9 mouse cellular contexts compared by ENCODE assay signal in genomic region chr6:122490929-122491512, GRCm38 (mm10). TPM values are rescaled to one million over a fixed set of nuclear protein-coding genes. Genes with fewer than 3 reads are reported as not detected.
DNase-seq lines count a peak whose midpoint lies in the region; ATAC-seq and TF ChIP-seq lines count a peak whose summit lies in the region.
"Had no signal": no experiment of that assay in that cellular context is flagged by ENCODE, and none has a peak within 500 bp of the region (broad histone marks: within the 10 kb centered on the region; RNA-seq: fewer than 3 reads in every experiment).

No protein-coding gene starts in this region.

- peak overlapping the region; percentile 52 for H3K4me3 ChIP-seq in kidney, embryonic 16.5 days (ENCODE audit: low read length)
- peak overlapping the region; percentile 33 for H3K4me3 ChIP-seq in embryonic facial prominence, embryonic 12.5 days
- H3K4me3 ChIP-seq in intestine, embryonic 16.5 days (ENCODE audit: low read length), result peak overlapping the region; percentile 53
- H3K4me3 ChIP-seq in neural tube, embryonic 11.5 days (ENCODE audit: low read depth, low read length), result peak overlapping the region; percentile 33
- no peak overlapping the region for H3K4me3 ChIP-seq in thymus, adult 2 months (ENCODE audit: control insufficient read depth, insufficient read depth, low read length)

- WGBS in kidney, embryonic 16.5 days, result 25% methylated on average over 15 of the region's 15 CpGs
- WGBS in embryonic facial prominence, embryonic 12.5 days, result 20% methylated on average over 15 of the region's 15 CpGs
- 22% methylated on average over 15 of the region's 15 CpGs for WGBS in intestine, embryonic 16.5 days
- 27% methylated on average over 15 of the region's 15 CpGs for WGBS in neural tube, embryonic 11.5 days
- WGBS in thymus, adult 2 months, result 27% methylated on average over 15 of the region's 15 CpGs

- peak overlapping the region; percentile 69 for H3K9ac ChIP-seq in kidney, embryonic 16.5 days (replicated peaks; ENCODE audit: low read length)
- H3K9ac ChIP-seq in embryonic facial prominence, embryonic 12.5 days, result peak overlapping the region; percentile 39; the same call in 1 of the 2 replicates
- H3K9ac ChIP-seq in intestine, embryonic 16.5 days (ENCODE audit: low read depth, low read length), result peak overlapping the region; percentile 53
- peak overlapping the region; percentile 59 for H3K9ac ChIP-seq in neural tube, embryonic 11.5 days (ENCODE audit: low read length)

- no peak for ATAC-seq in kidney, embryonic 16.5 days (ENCODE audit: low FRiP score, low TSS enrichment)
- ATAC-seq in embryonic facial prominence, embryonic 12.5 days (ENCODE audit: insufficient number of reproducible peaks, insufficient read depth, low FRiP score, low TSS enrichment), result no peak
- no peak for ATAC-seq in intestine, embryonic 16.5 days
- ATAC-seq in neural tube, embryonic 11.5 days (ENCODE audit: insufficient read depth, low FRiP score, low TSS enrichment), result no peak
- ATAC-seq: Patski had no signal

- 0 out of 2 replicates have a peak, but pooled peaks cover 8% of the 10 kb centered on the region for H3K27me3 ChIP-seq in kidney, embryonic 16.5 days (ENCODE audit: insufficient read depth, low read length)
- H3K27me3 ChIP-seq in embryonic facial prominence, embryonic 12.5 days, result no peaks in the 10 kb centered on the region
- H3K27me3 ChIP-seq in intestine, embryonic 16.5 days (replicated peaks; ENCODE audit: control insufficient read depth, insufficient read depth, low read length), result peaks cover 9% of the 10 kb centered on the region; the same call in 1 of the 2 replicates
- no peaks in the 10 kb centered on the region for H3K27me3 ChIP-seq in neural tube, embryonic 11.5 days (ENCODE audit: control insufficient read depth, insufficient read depth, low read length)
- H3K27me3 ChIP-seq in thymus, adult 2 months (ENCODE audit: control insufficient read depth, insufficient read depth, low read length), result peaks cover 34% of the 10 kb centered on the region

- no peak for TF ChIP-seq CTCF in thymus, adult 2 months (IDR thresholded peaks at IDR 0.05; ENCODE audit: borderline replicate concordance, control insufficient read depth, extremely low read depth, insufficient read depth, low read length, poor library complexity)

- peak overlapping the region; percentile 69 for H3K4me2 ChIP-seq in kidney, embryonic 16.5 days (replicated peaks; ENCODE audit: low read depth, low read length)
- peak overlapping the region; percentile 57 for H3K4me2 ChIP-seq in embryonic facial prominence, embryonic 12.5 days (replicated peaks)
- H3K4me2 ChIP-seq in intestine, embryonic 16.5 days (ENCODE audit: low read depth, low read length), result peak overlapping the region; percentile 76
- peak overlapping the region; percentile 60 for H3K4me2 ChIP-seq in neural tube, embryonic 11.5 days (ENCODE audit: low read depth)

- H3K4me1 ChIP-seq in kidney, embryonic 16.5 days (ENCODE audit: insufficient read depth, low read length), result peaks cover 34% of the 10 kb centered on the region
- H3K4me1 ChIP-seq in embryonic facial prominence, embryonic 12.5 days, result peaks cover 33% of the 10 kb centered on the region
- peaks cover 11% of the 10 kb centered on the region for H3K4me1 ChIP-seq in intestine, embryonic 16.5 days (ENCODE audit: control insufficient read depth, insufficient read depth, low read length)
- peaks cover 10% of the 10 kb centered on the region for H3K4me1 ChIP-seq in neural tube, embryonic 11.5 days (ENCODE audit: control insufficient read depth, insufficient read depth, low read length)
- H3K4me1 ChIP-seq in thymus, adult 2 months (replicated peaks; ENCODE audit: control insufficient read depth, insufficient read depth, low read length), result peaks cover 9% of the 10 kb centered on the region

- DNase-seq in kidney, postnatal 4 days, result no peak
- DNase-seq in neural tube, embryonic 11.5 days (ENCODE audit: low spot score), result peak; percentile 40
- DNase-seq in thymus, adult 2 months, result no peak
- DNase-seq in thymus, postnatal 10 days (ENCODE audit: low spot score in 2 of 2), result no peak
- DNase-seq in cerebellum, postnatal 4 days (ENCODE audit: low spot score in 2 of 2), result no peak

- H3K9me3 ChIP-seq in kidney, embryonic 16.5 days (ENCODE audit: low read length), result no peaks in the 10 kb centered on the region
- no peaks in the 10 kb centered on the region for H3K9me3 ChIP-seq in embryonic facial prominence, embryonic 12.5 days
- no peaks in the 10 kb centered on the region for H3K9me3 ChIP-seq in intestine, embryonic 16.5 days (ENCODE audit: control insufficient read depth, low read length)
- no peaks in the 10 kb centered on the region for H3K9me3 ChIP-seq in neural tube, embryonic 11.5 days (ENCODE audit: control insufficient read depth, low read length)

- H3K27ac ChIP-seq in kidney, embryonic 16.5 days (ENCODE audit: low read length), result peak overlapping the region; percentile 85
- H3K27ac ChIP-seq in embryonic facial prominence, embryonic 12.5 days, result peak overlapping the region; percentile 94
- H3K27ac ChIP-seq in intestine, embryonic 16.5 days (ENCODE audit: low read length), result no peak overlapping the region
- peak overlapping the region; percentile 74 for H3K27ac ChIP-seq in neural tube, embryonic 11.5 days (ENCODE audit: low read depth, low read length)
- H3K27ac ChIP-seq in thymus, adult 2 months (ENCODE audit: control insufficient read depth, insufficient read depth, low read length), result no peak overlapping the region

- no peaks in the 10 kb centered on the region for H3K36me3 ChIP-seq in kidney, embryonic 16.5 days (ENCODE audit: insufficient read depth, low read length)
- H3K36me3 ChIP-seq in embryonic facial prominence, embryonic 12.5 days, result no peaks in the 10 kb centered on the region
- H3K36me3 ChIP-seq in intestine, embryonic 16.5 days (ENCODE audit: control insufficient read depth, insufficient read depth, low read length), result no peaks in the 10 kb centered on the region
- H3K36me3 ChIP-seq in neural tube, embryonic 11.5 days (ENCODE audit: control insufficient read depth, insufficient read depth, low read length), result no peaks in the 10 kb centered on the region
- H3K36me3 ChIP-seq in thymus, adult 2 months (ENCODE audit: control insufficient read depth, insufficient read depth, low read length), result no peaks in the 10 kb centered on the region

- no peak for TF ChIP-seq POLR2A in thymus, adult 2 months (IDR thresholded peaks at IDR 0.05; ENCODE audit: control insufficient read depth, extremely low read depth, insufficient read depth, low read length, poor library complexity)

RNA-seq across cellular contexts. Expression of gene Rimklb, which starts 7.5 kb away (rescaled TPM):
- 13.8 and 14.8 TPM in 2 replicates for polyA plus RNA-seq in kidney, embryonic 16.5 days (2015; fragmentation: Nextera tagmentation; extraction: Ambion mirVana)
- 46.2 and 49.7 TPM in 2 replicates for polyA plus RNA-seq in embryonic facial prominence, embryonic 12.5 days (2016; fragmentation: Nextera tagmentation; extraction: Ambion mirVana)
- 3.5 and 3.7 TPM in 2 replicates for polyA plus RNA-seq in intestine, embryonic 16.5 days (2015; fragmentation: Nextera tagmentation; extraction: Ambion mirVana)
- 68.3 and 75.3 TPM in 2 replicates for polyA plus RNA-seq in neural tube, embryonic 11.5 days (2014; fragmentation: Nextera tagmentation; extraction: Ambion mirVana)
- 0.65 and 0.70 TPM in 2 replicates for polyA plus RNA-seq in thymus, adult 2 months (2012; rRNA removed)
- polyA plus RNA-seq: Patski had no signal

RNA-seq across cellular contexts. Expression of gene Mfap5, which starts 14.6 kb away (rescaled TPM):
- polyA plus RNA-seq in kidney, embryonic 16.5 days (2015; fragmentation: Nextera tagmentation; extraction: Ambion mirVana), result 26.5 and 28.0 TPM in 2 replicates
- polyA plus RNA-seq in embryonic facial prominence, embryonic 12.5 days (2016; fragmentation: Nextera tagmentation; extraction: Ambion mirVana), result 3.0 and 3.1 TPM in 2 replicates
- polyA plus RNA-seq in intestine, embryonic 16.5 days (2015; fragmentation: Nextera tagmentation; extraction: Ambion mirVana), result 8.8 and 9.2 TPM in 2 replicates
- 0.42 and 0.84 TPM in 2 replicates for polyA plus RNA-seq in neural tube, embryonic 11.5 days (2014; fragmentation: Nextera tagmentation; extraction: Ambion mirVana)
- polyA plus RNA-seq in thymus, adult 2 months (2012; rRNA removed), result 17.5 and 26.2 TPM in 2 replicates
- polyA plus RNA-seq: Patski had no signal

Comparison
In these comparisons a context has a peak if more than half of its experiments do, and no peak if none do; other contexts are left out.
1. H3K27ac ChIP-seq: peak in kidney, embryonic 16.5 days (single experiment), embryonic facial prominence, embryonic 12.5 days (single experiment) and neural tube, embryonic 11.5 days (single experiment); none in intestine, embryonic 16.5 days (single experiment) and thymus, adult 2 months (single experiment).
2. Peak in every context shown above with its lines, with median percentiles within 50 percentile points of each other: H3K4me2 ChIP-seq and H3K9ac ChIP-seq.